Mouse (Mus musculus): ENCODE measurements at regions not wholly inside any gene's neighbourhood (a gene's known extent, or its start where the extent isn't known, plus 50 kb on each side); places are given as distances from the start of the nearest gene placed in this dataset.

GRCm38 (mm10) chrX:131954851-131955250 lies 1733.9 kb downstream of the Pcdh19 start:
- DNase-seq (ENCODE audit: low spot score in 2 of 2), result peak; percentile 2 to 14
